Mouse (Mus musculus) lung, postnatal 0 days (tissue): ENCODE data around the gene Rgr.

Experiments used
- CTCF ChIP-seq: IDR thresholded peaks from 2 replicates; pipeline ENCODE4 v1.5.1; 2016; ENCODE audit warnings: antibody characterized with exemption, mild to moderate bottlenecking
- EP300 ChIP-seq: IDR thresholded peaks from 2 replicates; pipeline ENCODE4 v1.6.1; 2016; ENCODE audit warnings: antibody characterized with exemption, mild to moderate bottlenecking, control low read depth

DNA sequence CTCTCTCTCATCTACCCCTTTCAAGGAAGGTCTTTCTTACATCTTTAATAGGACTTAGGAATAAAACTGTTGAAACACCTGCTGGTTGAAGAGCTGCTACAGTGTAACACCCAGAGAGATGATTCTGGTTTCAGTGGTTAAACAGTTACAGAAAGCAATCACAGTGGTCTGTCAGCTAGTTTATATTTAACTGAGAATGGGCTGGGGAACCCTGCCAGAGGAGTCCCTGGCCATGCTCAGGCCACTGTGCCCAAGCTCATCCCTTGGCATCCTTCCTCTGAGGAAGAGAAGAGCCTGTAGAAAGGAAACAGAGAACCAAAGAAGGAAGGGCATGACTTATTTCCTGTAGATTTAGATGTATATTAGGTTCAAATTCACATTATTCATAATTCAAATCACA lies 59.0 kb downstream of the Rgr start:
- TF ChIP-seq CTCF = no peak
- TF ChIP-seq EP300 = no peak
